Mouse (Mus musculus) CD8-positive naive resting alpha-beta T cell, adult 2 months (primary cell): ENCODE measurements around the gene Comtd1.

Experiments
- DNase-seq, 2 experiments: peaks; one replicate each; pipeline ENCODE4 v3.0.0; 2022; ENCODE audit warnings: low read depth in 2 of 2, low spot score in 2 of 2

Comtd1 gene

DNA sequence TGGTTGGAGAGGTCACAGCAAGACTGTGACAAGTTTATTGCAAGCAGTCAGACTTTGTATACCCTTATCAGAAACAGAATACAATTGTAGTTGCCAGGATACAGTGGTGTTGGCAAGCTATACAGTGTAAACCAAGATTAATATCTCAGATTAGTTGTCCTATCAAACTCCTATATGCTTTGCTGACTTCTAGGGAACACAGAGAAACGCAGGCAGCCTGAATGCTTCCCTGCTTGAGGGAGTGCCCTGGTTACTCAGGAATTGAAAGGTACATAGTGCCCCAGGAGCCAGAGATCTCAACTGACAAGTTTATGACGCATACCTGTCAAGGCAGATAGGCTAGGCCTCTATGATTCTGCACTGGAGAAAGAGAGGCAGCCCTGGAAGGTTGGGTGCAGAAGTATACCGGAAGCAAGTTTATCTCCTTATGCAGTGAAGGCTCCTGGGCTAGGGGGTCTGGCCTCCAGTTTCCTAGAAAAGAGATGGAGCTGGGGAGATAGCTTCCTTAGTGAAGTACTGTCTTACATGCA, 42.1 kb downstream of the Comtd1 start:
- DNase-seq, result no peak

- DNase-seq, result no peak
These were observed 42.6 kb downstream of the Comtd1 start for GRCm38 (mm10) chr14:21806203-21806602.

DNA sequence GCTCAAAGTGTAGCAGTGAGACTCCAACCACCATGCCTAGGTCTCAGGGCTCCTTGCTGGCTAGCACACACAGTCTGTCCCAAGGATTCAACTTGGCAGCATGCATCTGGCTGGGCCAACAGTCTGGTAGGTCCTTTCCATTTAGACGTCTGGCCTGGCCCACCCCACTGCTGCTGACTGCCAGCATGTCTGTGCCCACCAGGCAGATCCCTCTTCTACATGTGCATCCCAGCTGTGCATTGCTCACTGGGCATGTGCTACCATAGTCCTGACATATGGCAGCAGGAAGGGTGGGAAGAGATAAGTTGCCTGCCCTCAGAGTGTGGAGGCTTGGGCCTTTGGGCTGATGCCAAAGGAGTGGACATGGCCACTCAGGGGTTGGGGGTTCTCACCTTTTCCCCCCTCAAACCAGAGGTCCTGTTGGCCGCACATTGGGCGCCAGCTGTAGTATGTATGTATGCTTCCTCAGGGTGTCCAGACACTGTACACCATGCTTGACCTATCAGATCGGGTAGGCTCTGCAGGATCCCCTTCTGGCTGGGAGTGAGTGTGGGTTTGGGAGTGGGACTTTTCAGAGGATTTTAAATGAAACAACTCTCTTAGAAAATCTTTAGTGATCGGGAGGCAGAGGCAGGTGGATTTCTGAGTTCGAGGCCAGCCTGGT, 46.1 kb downstream of the Comtd1 start:
- no peak for DNase-seq

DNA sequence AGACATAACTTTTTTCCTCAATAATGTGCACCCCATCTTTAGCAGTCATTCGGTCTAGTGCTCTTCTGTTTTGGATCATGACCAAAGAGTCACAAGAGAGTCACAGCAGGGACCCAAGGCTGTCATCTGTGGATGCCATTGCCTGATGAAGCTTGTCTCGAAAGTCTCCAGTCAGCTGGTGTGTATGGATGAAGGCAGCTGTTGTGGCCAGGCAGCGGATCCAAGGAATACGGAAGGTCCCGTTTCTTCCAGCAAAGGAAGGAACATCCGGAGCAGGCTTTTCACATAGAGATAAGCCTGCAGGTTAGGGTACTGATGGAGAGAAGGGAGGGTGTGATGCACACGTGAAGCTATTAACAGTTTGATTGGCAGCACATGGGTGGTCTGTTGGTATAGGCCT, 47.2 kb downstream of the Comtd1 start:
- no peak for DNase-seq

DNA sequence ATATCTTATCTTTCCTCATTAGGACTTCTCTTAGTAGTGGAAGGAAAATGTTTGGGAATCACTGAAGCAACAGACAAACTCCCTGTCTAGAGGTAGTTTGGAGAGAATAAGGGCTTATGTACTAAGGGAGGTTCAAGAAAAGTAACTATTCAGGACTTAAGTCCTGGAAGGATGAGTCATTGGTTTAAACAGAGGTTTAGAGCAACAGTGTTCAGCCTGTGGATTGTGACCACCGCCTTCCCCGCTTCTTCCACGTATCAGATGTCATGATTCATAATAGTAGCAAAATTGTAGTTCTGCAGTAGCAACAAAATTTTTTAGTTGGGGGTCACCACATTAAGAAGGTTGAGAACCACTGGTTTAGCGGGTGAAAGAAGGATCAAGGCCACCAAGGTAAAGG, 48.1 kb downstream of the Comtd1 start:
- DNase-seq, result no peak
